Mouse (Mus musculus) cortical plate, adult 2 months (tissue): Measurements from ENCODE around the gene Cacna2d3.

ENCODE experiments used
- CTCF ChIP-seq: fragments of 200-500 bp; IDR thresholded peaks from 2 replicates; pipeline ENCODE4 v1.5.1; 2011; ENCODE audit warnings: mild to moderate bottlenecking, control low read depth, low read length; ENCODE audit not compliant: insufficient read depth; ENCODE audit errors: extremely low read depth
- POLR2A ChIP-seq: fragments of 200-500 bp; IDR thresholded peaks from 2 replicates; pipeline ENCODE4 v1.6.1; 2011; ENCODE audit warnings: mild to moderate bottlenecking, low read length, control low read depth; ENCODE audit not compliant: insufficient read depth; ENCODE audit errors: extremely low read depth

- TF ChIP-seq POLR2A = no peak
- TF ChIP-seq CTCF = no peak
These were observed 5.9 kb upstream of the Cacna2d3 start for GRCm38 (mm10) chr14:29727596-29727995.
